Mouse (Mus musculus) liver, embryonic 14.5 days (tissue): Measurements from ENCODE around the gene Runx3.

ENCODE experiments used
- CTCF ChIP-seq: IDR thresholded peaks from 2 replicates; pipeline ENCODE4 v1.5.1; 2016; ENCODE audit warnings: antibody characterized with exemption, low read depth, control low read depth
- EP300 ChIP-seq: IDR thresholded peaks from 2 replicates; pipeline ENCODE4 v1.6.1; 2016; ENCODE audit warnings: antibody characterized with exemption, low read depth

DNA sequence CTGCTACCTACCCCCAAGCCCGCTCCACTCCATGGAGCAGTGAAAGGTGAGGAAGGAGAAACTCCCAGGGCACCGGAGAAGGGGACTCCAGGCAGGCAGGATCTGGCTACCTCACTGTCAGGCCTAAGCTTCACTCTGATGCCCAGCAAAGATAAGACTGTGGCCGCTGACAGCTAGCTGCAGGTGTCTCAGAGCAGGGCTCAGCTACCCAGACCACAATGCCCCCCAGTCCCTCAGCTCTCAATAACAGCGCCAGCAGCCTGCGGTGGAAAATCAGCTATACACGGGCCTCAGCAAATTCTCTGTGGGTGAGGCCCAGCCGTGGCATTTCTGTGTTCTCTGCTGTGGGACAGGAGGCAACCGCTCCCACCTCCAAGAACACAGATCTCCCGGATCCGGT lies 16.2 kb downstream of the Runx3 start:
- no peak for TF ChIP-seq CTCF
- TF ChIP-seq EP300, result no peak
